Mouse (Mus musculus): ENCODE data around the gene Spen.
A peak's percentile ranks its signal among the peaks of the same experiment; 100 is the strongest.

Spen gene

DNA sequence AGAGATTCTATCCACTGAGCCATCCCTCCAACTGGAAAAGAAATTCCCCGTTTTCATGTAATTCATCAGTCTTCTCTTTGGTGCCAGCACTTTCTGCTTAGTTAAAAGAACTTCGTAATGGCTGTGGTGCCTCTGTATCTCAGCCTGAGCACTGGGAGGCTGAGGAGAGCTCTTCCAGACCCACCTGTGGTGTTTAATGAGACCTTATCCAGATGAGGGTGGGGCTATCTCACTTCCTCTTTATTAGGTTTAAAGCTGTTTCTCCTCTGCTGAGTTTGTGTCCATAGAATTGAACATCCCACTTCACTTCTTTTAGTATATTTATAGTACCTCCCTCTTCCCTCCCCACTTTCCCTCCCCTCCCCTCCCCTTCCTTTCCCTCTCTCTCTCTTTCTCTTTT, 87.1 kb downstream of the Spen start:
- DNase-seq (ENCODE audit: low read depth, low spot score) = no peak

DNA sequence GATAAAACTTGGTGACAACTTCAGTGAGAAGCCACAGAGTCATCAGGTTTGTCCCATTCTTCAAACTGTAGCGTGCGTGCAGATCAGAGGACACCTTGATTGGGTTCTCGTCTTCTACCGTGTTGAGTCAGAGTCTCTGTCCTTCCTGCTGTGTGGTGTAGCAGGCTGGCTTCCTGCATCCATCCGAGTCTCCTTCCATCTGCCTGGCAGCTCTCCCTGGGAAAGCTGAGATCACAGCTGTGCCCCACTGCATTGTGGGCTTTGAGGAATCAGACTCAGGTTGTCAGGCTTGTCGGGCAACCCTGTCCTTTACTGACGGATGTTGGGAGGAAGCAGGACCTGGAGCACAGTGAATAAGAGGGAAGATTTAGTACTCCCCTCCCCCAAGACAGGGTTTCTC, 92.2 kb downstream of the Spen start:
- DNase-seq (ENCODE audit: low read depth, low spot score) = no peak

DNA sequence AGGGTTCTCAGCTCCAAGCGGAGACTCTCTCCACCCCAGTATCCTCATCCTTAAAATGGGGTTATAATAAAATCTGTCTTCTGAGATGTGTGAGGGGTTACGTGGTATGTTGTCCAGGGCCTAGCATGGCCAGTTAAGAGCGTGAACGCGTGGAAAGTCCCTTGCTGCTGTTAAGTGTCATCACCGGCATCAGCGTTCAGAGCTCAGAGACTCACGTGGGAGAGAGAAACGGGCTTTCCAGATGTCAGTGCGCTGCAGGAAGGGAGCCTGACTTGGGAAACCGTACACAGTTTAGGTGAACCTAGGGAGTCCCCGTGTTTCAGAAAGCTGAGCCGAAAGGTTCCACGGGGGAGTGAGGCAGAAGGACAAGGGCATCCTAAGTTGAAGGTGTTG, 93.1 kb downstream of the Spen start:
- no peak for DNase-seq (ENCODE audit: low read depth, low spot score)

- DNase-seq (ENCODE audit: low read depth, low spot score) = peak; percentile 93
Observed at GRCm38 (mm10) chr4:141444451-141445327, 93.7 kb downstream of the Spen start, which contains the start of gene Zbtb17. Gene Zbtb17 (plus strand): TSS chr4:141444654.

DNA sequence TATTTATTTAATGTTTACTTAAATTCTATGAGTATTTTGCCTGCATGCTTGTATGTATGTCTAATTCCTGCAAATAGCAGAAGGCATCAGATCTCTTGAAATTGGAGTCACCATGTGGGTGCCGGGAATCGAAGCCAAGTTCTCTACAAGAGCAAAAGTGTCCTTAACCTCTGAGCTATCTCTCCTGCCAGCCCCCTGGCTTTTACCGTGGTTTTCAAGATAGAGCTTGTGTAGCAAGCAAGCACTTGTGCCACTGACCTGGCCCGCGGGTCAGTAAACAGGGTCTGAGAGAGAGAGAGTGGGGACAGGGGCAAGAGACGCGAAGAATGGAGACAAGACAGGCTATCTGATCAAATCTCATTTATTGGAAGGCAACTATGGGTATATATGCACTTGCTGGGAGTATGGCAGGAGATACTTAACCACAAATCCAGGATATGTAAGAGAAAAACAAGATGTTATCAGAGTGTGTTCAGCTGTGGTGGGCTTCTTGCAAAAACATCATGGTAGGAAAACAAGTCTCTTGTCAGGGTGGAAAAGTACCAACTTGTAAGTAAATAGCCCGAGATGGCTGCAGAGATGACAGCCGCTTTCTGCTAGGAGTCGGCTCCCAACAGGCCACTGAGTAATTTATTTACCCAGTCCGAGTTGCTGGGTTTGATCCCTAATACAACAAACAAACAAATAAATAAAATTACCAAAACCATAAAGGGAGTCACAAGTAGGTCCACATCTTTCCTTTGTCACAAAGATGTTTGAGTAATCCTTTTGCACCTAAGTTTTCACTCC, 94.6 kb downstream of the Spen start:
- DNase-seq (ENCODE audit: low read depth, low spot score) = no peak

DNA sequence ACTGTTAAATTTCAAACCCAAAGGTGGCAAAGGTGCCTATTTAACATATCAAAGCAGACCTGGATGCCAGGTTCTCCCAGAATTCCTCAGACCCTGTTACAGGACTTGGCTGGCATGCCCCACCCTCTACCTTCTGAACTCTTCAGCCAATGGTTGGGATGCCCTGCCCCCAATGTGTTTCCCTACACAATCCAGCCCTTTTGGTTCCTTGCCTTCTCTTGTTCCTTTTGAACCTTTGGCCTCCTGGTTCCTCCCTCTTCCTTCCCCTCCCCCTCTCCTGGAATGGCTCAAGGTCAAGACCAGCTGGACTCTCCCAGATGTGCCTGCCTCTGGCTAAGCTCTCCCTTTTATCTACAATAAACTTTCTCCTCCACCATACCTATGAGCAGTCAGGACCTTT, 97.5 kb downstream of the Spen start:
- DNase-seq (ENCODE audit: low read depth, low spot score) = no peak

GRCm38 (mm10) chr4:141439083-141439803, 99.2 kb downstream of the Spen start:
- DNase-seq (ENCODE audit: low read depth, low spot score) = no peak

- no peak for DNase-seq (ENCODE audit: low read depth, low spot score)
Observed at GRCm38 (mm10) chr4:141435974-141436373, 102.4 kb downstream of the Spen start, which contains the start of gene Srarp. Gene Srarp (minus strand): TSS chr4:141436105.

GRCm38 (mm10) chr4:141433191-141433590, 105.2 kb downstream of the Spen start:
- DNase-seq (ENCODE audit: low read depth, low spot score) = no peak

GRCm38 (mm10) chr4:141432666-141433065, 105.7 kb downstream of the Spen start:
- DNase-seq (ENCODE audit: low read depth, low spot score) = no peak

- DNase-seq (ENCODE audit: low read depth, low spot score) = peak; percentile 71
Observed at GRCm38 (mm10) chr4:141430997-141431396, 107.4 kb downstream of the Spen start.

- peak; percentile 69 for DNase-seq (ENCODE audit: low read depth, low spot score)
Observed at GRCm38 (mm10) chr4:141429847-141430246, 108.5 kb downstream of the Spen start.

- DNase-seq (ENCODE audit: low read depth, low spot score) = no peak
Observed at GRCm38 (mm10) chr4:141429381-141429780, 109.0 kb downstream of the Spen start.

- no peak for DNase-seq (ENCODE audit: low read depth, low spot score)
Observed at GRCm38 (mm10) chr4:141427921-141428320, 110.5 kb downstream of the Spen start.

- DNase-seq (ENCODE audit: low read depth, low spot score) = no peak
Observed at GRCm38 (mm10) chr4:141426796-141427745, 111.3 kb downstream of the Spen start.

GRCm38 (mm10) chr4:141425484-141426479, 112.6 kb downstream of the Spen start:
- no peak for DNase-seq (ENCODE audit: low read depth, low spot score)

DNA sequence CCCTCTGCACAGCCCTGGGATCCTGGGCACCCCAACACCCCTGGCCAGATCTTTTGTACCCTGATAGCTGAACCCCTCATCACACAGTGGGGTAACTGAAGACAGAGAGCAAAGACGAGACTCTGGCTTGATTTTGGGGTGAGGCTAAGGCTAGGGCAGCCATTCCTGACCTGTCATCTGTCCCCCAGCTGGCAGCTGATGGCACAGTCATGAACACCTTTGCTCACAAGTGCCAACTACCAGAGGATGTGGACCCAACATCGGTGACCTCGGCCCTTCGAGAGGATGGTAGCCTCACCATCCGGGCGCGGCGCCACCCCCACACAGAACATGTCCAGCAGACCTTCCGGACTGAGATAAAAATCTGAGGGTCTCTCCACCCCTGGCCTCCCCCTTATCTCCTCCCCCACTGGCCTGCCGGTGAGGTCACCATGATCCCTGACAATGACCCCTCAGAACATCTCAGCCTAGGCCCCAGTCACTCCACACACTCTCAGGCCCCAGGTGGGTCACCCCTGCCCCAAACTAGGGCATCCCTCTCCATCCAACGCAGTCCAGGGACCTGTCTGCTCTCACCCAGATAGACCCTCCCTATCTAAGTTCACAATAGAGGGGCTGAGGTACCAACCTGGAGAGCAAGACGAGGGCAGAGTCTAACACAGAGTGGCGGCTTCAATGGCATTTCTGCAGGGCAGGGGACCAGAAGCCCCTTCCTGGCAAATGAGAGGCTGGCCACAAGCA, 114.5 kb downstream of the Spen start:
- DNase-seq (ENCODE audit: low read depth, low spot score) = no peak

DNA sequence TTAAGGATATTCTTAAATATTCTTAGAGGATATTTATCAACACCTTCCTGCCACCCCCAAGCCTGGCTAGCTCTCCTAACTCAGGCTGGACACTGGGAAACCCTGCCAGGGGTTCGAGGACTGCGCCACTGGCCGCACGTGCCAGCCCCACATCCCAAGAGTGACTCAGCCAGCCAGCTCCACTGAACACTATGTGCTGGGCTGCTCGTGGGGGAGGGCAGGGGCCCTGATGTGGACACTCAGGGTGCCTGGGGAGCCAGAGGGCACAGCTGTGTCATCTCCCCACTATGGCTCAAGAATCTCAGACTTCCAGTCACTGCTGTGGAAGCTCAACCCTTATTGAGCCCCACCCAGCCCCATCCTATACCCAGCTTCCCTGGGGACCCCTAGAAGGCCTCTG, 115.1 kb downstream of the Spen start:
- DNase-seq (ENCODE audit: low read depth, low spot score) = no peak

DNA sequence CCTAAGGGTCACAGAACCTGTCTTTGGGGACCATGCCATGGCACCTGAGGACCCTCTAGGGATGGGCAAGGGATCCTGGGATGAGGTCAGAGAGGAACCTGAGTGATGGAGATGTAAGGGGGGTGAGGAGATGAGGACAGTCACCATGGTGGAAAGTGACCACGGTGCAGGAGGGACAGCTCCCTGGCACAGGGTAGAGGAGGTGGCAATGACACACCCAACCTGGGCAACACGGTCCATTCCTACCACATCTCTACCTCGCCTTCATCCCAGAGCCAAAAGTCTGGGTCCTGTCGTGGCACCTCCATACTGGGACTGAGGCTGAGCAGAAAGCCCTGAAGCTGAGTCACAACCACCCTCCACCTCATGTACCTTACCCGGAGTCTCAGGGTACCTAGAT, 115.6 kb downstream of the Spen start:
- no peak for DNase-seq (ENCODE audit: low read depth, low spot score)

All from mesoderm, embryonic 11.5 days (tissue).